Mouse (Mus musculus): ENCODE measurements around the gene Steap4. TPM values are rescaled to one million over a fixed set of nuclear protein-coding genes. Genes with fewer than 3 reads are reported as not detected.
"Not testable (repeated sequence)": the region's sequence is repeated elsewhere in the genome, so short reads cannot be mapped to it uniquely, and the experiment has no call there.

The Steap4 gene
- polyA plus RNA-seq (2015; fragmentation: Nextera tagmentation; extraction: Ambion mirVana) = 4.0 and 4.8 TPM in 2 replicates

DNA sequence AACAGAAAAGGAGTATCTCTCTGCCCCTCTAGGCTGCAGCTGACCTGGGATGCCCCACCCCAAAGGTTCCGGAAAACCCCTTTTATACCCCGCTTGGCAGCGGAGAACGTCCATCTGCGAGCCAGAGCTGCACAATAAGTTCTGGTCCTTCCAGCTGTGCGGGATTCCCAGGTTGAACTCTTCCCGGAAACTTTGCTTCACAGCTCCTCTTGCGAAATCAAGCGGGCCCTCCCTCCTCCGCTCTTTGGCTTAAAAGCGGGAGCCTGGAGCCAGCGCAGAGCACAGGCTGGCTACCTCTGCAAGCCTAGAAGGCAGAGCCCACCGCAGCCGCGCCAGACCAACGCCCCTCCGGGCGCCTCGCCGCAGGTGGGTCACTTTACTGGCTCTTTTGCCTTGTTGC is at the start of gene Steap4:
Gene Steap4 (plus strand): TSS at position 282 of the 400 bp plus-strand sequence.
- no peaks in the 10 kb centered on the region for H3K27me3 ChIP-seq (ENCODE audit: insufficient read depth, low read length)
- WGBS = 6% methylated on average over 20 of the region's 20 CpGs
- H3K4me3 ChIP-seq (ENCODE audit: low read length) = peak within 1 kb of the TSS; percentile 30
- no peaks in the 10 kb centered on the region for H3K9me3 ChIP-seq (ENCODE audit: low read length)
- peak within 1 kb of the TSS; percentile 44; the same call in 1 of the 2 replicates for H3K9ac ChIP-seq (replicated peaks; ENCODE audit: low read length)
- peak within 1 kb of the TSS; percentile 51 for H3K4me2 ChIP-seq (replicated peaks; ENCODE audit: low read depth, low read length)
- H3K4me1 ChIP-seq (ENCODE audit: insufficient read depth, low read length) = 0 out of 2 replicates have a peak, but pooled peaks cover 5% of the 10 kb centered on the region
- no peak within 1 kb of the TSS for H3K27ac ChIP-seq (ENCODE audit: low read length)
- H3K36me3 ChIP-seq (ENCODE audit: insufficient read depth, low read length) = no peaks in the 10 kb centered on the region
- peak; percentile 75; the same call in 1 of the 2 replicates for ATAC-seq (ENCODE audit: low FRiP score, low TSS enrichment)

DNA sequence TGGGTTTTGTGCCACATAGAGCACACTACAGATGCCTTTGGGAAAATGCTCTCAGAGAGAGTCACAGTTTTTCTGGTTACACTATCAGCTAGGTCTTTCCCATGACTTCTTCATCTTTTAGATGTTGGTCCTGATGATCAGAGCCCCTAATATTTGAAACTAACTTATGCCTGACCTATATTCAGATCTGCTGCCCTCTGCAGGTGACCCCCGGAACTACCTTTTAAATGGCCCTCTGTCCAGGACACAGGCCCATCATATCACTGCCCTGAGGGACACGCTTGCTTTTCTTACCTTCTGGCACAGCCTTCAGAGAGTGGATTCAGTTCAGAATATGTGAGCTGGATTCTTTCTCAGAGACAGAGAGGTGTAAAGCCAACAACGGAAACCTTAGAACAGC is 48.3 kb upstream of the Steap4 start:
- Histone ChIP-seq H3K27me3 (ENCODE audit: insufficient read depth, low read length) (no peaks in the 10 kb centered on the region), H3K9me3 (ENCODE audit: low read length) (no peaks in the 10 kb centered on the region), H3K36me3 (ENCODE audit: insufficient read depth, low read length) (no peaks in the 10 kb centered on the region), H3K4me2 (replicated peaks; ENCODE audit: low read depth, low read length) (no peak overlapping the region), H3K4me3 (ENCODE audit: low read length) (no peak overlapping the region), H3K27ac (ENCODE audit: low read length) (no peak overlapping the region), H3K4me1 (ENCODE audit: insufficient read depth, low read length) (no peaks in the 10 kb centered on the region), H3K9ac (replicated peaks; ENCODE audit: low read length) (no peak overlapping the region)
- no peak for ATAC-seq (ENCODE audit: low FRiP score, low TSS enrichment)
- WGBS = 73% methylated on average over 3 of the region's 3 CpGs

DNA sequence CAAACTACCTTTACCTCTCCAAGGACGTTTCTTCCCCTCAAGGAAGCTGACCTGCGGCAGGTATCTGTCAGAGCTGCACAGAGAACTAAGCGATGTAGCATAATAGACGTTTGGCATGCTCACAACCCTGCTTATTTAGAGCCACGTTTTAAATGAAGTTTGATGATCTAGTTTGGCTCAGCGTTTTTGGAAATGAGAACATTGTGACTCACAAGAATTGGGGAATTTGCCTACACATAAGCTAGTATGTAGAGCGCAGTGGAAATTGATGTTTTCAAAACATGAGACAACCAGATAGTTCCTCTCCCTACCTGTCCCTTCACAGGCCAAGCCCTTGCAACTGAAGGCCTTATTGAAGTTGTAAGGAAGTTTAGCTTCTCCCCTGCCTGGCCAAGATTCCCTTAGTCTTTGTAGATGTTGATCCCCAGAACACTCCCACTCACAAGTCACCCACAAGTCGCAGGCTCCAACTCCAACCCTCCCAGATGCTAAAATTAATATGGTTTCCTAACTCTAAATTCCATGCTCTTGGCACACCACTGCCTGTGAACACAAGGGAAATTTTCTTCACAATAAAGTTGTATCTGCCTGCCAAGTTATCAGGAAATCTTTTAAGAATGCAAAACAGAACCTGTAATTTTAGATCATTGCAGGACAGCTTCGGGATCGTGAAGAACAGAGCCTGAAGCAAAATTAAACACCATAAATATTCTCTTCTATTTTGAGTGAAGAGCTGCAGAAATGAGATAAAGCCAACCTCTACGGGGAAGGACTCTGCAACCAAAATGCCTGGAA is 42.6 kb upstream of the Steap4 start:
- ATAC-seq (ENCODE audit: low FRiP score, low TSS enrichment) = no peak
- Histone ChIP-seq H3K27me3 (ENCODE audit: insufficient read depth, low read length) (no peaks in the 10 kb centered on the region), H3K9ac (replicated peaks; ENCODE audit: low read length) (no peak overlapping the region), H3K4me2 (replicated peaks; ENCODE audit: low read depth, low read length) (no peak overlapping the region), H3K4me3 (ENCODE audit: low read length) (no peak overlapping the region), H3K36me3 (ENCODE audit: insufficient read depth, low read length) (no peaks in the 10 kb centered on the region), H3K4me1 (ENCODE audit: insufficient read depth, low read length) (no peaks in the 10 kb centered on the region), H3K27ac (ENCODE audit: low read length) (no peak overlapping the region), H3K9me3 (ENCODE audit: low read length) (no peaks in the 10 kb centered on the region)
- 76% methylated on average over 11 of the region's 11 CpGs for WGBS

DNA sequence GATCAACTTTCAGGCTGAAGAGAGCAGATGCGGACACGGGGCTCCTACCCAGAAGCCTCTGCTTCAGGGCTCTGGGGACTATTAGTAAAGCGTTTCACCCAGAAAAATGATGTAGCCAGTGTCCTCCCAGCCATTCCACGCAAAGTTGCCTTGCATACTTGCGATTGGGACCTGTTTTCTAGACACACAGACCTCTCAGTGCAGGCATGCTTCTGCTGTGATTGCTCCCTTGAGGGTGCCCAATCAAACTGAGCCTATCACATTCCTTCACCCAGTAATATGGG is 42.0 kb upstream of the Steap4 start:
- no peak overlapping the region for H3K9ac ChIP-seq (replicated peaks; ENCODE audit: low read length)
- H3K4me1 ChIP-seq (ENCODE audit: insufficient read depth, low read length) = no peaks in the 10 kb centered on the region
- no peak for ATAC-seq (ENCODE audit: low FRiP score, low TSS enrichment)
- no peak overlapping the region for H3K4me2 ChIP-seq (replicated peaks; ENCODE audit: low read depth, low read length)
- no peak overlapping the region for H3K4me3 ChIP-seq (ENCODE audit: low read length)
- no peaks in the 10 kb centered on the region for H3K36me3 ChIP-seq (ENCODE audit: insufficient read depth, low read length)
- no peaks in the 10 kb centered on the region for H3K9me3 ChIP-seq (ENCODE audit: low read length)
- H3K27me3 ChIP-seq (ENCODE audit: insufficient read depth, low read length) = no peaks in the 10 kb centered on the region
- no peak overlapping the region for H3K27ac ChIP-seq (ENCODE audit: low read length)
- WGBS = 86% methylated on average over 5 of the region's 5 CpGs

DNA sequence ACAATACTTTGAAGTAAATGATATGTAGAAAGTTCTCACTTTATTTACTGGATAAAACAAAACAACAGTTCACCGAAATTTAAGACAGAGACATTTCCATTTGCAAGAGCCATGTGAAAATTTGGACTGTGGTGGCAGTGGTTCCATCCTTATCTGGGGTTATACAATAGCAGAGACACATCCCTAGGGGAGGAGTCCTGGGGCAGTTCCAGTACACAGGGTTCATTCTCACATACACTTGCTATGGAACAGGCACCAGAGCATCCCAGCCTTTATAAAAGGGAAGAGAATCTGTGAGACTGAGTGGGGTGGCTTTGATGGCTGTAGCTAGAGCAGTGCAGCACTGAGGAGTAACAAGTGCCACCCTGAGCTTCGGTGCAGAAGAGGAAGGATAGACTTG is 40.6 kb upstream of the Steap4 start:
- no peak for ATAC-seq (ENCODE audit: low FRiP score, low TSS enrichment)
- no peak overlapping the region for H3K27ac ChIP-seq (ENCODE audit: low read length)
- WGBS = 85% methylated on average over 2 of the region's 2 CpGs
- no peaks in the 10 kb centered on the region for H3K9me3 ChIP-seq (ENCODE audit: low read length)
- H3K9ac ChIP-seq (replicated peaks; ENCODE audit: low read length) = no peak overlapping the region
- no peaks in the 10 kb centered on the region for H3K36me3 ChIP-seq (ENCODE audit: insufficient read depth, low read length)
- no peaks in the 10 kb centered on the region for H3K27me3 ChIP-seq (ENCODE audit: insufficient read depth, low read length)
- no peaks in the 10 kb centered on the region for H3K4me1 ChIP-seq (ENCODE audit: insufficient read depth, low read length)
- no peak overlapping the region for H3K4me2 ChIP-seq (replicated peaks; ENCODE audit: low read depth, low read length)
- no peak overlapping the region for H3K4me3 ChIP-seq (ENCODE audit: low read length)

DNA sequence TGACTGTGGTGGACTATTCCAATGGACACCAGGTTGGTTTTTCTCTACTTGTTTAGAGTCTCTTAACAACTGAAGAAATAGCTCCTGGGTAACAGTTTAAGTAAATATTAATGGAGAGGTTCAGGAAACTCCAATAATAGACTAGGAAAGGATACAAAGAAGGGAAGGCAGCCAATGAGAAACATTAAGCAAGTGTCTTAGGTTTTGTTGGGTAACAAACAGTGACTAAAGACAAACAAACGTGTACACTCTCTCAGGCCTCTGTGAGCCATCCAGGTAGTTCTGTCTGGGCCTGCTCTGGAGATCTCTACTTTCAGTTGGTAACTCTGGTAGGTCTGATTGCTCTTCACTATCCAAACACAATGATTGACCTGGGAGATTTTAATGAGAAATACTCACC is 37.5 kb upstream of the Steap4 start:
- Histone ChIP-seq H3K36me3 (ENCODE audit: insufficient read depth, low read length) (no peaks in the 10 kb centered on the region), H3K27ac (ENCODE audit: low read length) (no peak overlapping the region), H3K4me2 (replicated peaks; ENCODE audit: low read depth, low read length) (no peak overlapping the region), H3K9ac (replicated peaks; ENCODE audit: low read length) (no peak overlapping the region), H3K4me1 (ENCODE audit: insufficient read depth, low read length) (no peaks in the 10 kb centered on the region), H3K27me3 (ENCODE audit: insufficient read depth, low read length) (no peaks in the 10 kb centered on the region), H3K9me3 (ENCODE audit: low read length) (no peaks in the 10 kb centered on the region), H3K4me3 (ENCODE audit: low read length) (no peak overlapping the region)
- ATAC-seq (ENCODE audit: low FRiP score, low TSS enrichment) = no peak
- WGBS = 89% methylated on average over 1 of the region's 1 CpGs

DNA sequence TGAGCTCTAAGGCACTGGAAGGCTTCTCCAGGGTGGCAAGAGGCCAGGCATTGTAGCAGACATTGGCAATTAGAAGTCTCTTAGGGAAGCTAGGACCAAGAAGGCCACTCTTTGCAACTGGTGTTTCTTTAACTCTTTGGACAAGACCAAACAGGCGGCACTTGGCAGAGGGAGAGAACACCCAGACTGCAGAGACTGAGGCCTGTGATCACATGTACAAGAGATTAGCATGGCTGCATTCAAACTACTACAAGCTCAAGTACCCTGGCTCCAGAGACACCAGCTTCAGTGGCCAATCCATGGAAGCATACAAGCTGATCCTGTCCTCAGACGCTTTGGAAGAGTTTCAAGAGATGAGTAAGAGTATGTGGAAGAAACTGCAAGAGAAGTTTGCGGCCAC is 36.6 kb upstream of the Steap4 start:
- Histone ChIP-seq H3K4me3 (ENCODE audit: low read length) (no peak overlapping the region), H3K4me2 (replicated peaks; ENCODE audit: low read depth, low read length) (no peak overlapping the region), H3K4me1 (ENCODE audit: insufficient read depth, low read length) (no peaks in the 10 kb centered on the region), H3K9ac (replicated peaks; ENCODE audit: low read length) (no peak overlapping the region), H3K9me3 (ENCODE audit: low read length) (no peaks in the 10 kb centered on the region), H3K36me3 (ENCODE audit: insufficient read depth, low read length) (no peaks in the 10 kb centered on the region), H3K27ac (ENCODE audit: low read length) (no peak overlapping the region), H3K27me3 (ENCODE audit: insufficient read depth, low read length) (no peaks in the 10 kb centered on the region)
- ATAC-seq (ENCODE audit: low FRiP score, low TSS enrichment) = no peak
- 94% methylated on average over 3 of the region's 3 CpGs for WGBS

DNA sequence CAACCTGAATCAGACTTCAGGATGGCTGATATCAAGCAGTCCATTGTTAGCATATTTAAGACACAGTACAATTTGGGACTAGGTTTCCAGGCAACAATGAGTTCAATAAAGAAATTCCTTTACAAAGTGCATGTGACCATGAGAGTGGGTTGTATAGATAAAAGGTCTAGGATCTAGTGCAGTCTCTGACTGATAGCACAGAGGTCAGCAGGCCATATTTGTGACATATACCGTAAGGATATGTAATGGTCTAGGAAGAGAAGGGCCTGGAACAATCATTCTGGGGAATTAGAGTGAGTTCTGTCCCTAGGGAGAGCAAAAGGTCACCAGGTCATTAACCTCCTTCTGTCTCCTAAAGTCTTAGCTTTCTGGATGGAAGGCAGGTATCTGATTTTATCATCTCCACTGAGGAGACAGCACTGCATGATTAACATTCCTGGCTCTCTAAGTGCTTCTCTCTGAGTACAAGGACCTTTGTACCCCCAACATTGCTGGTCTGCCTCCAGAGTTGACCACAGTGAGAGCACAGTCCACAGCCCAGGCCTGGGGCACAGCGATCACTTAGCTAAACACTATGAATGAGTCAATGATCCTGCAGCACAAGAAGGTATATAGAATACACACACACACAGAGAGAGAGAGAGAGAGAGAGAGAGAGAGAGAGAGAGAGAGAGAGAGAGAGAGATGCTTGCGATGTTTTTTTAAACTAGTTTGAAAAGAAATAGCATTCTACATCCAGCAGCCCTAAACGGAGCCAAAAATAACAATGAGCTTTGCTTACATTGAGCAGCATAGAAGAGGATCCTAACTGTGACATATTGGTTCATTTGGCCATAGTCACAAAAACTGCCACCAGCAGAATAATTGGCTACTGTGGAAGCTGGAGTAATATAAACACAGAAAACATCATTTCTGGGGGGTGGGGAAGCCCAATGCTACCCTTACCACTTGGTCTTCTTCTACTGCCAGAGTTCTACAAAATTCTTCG is 27.7 kb upstream of the Steap4 start:
- WGBS = 50% methylated on average over 5 of the region's 5 CpGs
- H3K27me3 ChIP-seq (ENCODE audit: insufficient read depth, low read length) = no peaks in the 10 kb centered on the region
- H3K36me3 ChIP-seq (ENCODE audit: insufficient read depth, low read length) = no peaks in the 10 kb centered on the region
- H3K4me2 ChIP-seq (replicated peaks; ENCODE audit: low read depth, low read length) = no peak overlapping the region
- H3K9ac ChIP-seq (replicated peaks; ENCODE audit: low read length) = no peak overlapping the region
- peak; percentile 85 for ATAC-seq (ENCODE audit: low FRiP score, low TSS enrichment)
- no peak overlapping the region for H3K4me3 ChIP-seq (ENCODE audit: low read length)
- H3K27ac ChIP-seq (ENCODE audit: low read length) = peak overlapping the region; percentile 79
- H3K9me3 ChIP-seq (ENCODE audit: low read length) = no peaks in the 10 kb centered on the region
- H3K4me1 ChIP-seq (ENCODE audit: insufficient read depth, low read length) = 0 out of 2 replicates have a peak, but pooled peaks cover 5% of the 10 kb centered on the region

DNA sequence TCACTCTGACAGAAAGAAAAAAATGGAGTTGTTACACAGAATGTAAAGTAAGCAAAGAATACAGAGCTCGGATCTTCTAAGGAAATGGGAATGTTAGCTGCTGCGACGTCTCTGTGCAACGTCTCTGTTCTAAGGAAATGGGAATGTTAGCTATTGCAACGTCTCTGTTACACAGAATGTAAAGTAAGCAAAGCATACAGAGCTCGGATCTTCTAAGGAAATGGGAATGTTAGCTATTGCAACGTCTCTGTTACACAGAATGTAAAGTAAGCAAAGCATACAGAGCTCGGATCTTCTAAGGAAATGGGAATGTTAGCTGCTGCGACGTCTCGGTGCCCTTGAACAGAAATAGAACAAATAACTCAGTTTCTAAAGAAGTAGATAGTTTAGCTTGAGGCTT is 26.8 kb upstream of the Steap4 start:
- peak overlapping the region; percentile 29; the same call in 1 of the 2 replicates for H3K27ac ChIP-seq (ENCODE audit: low read length)
- ATAC-seq (ENCODE audit: low FRiP score, low TSS enrichment); H3K4me2 ChIP-seq (replicated peaks; ENCODE audit: low read depth, low read length); H3K4me3 ChIP-seq (ENCODE audit: low read length); H3K4me1 ChIP-seq (ENCODE audit: insufficient read depth, low read length); H3K9ac ChIP-seq (replicated peaks; ENCODE audit: low read length); H3K27me3 ChIP-seq (ENCODE audit: insufficient read depth, low read length); H3K36me3 ChIP-seq (ENCODE audit: insufficient read depth, low read length); H3K9me3 ChIP-seq (ENCODE audit: low read length): not testable (repeated sequence)
- WGBS = 57% methylated on average over 11 of the region's 11 CpGs

Data from kidney, embryonic 16.5 days (tissue).